Mouse (Mus musculus): Measurements from ENCODE around the gene Tstd2. TPM values are rescaled to one million over a fixed set of nuclear protein-coding genes. Genes with fewer than 3 reads are reported as not detected.

Tstd2 gene
- total and polyA plus RNA-seq, 3 experiments: 27.8 to 30.1 TPM; not detected in 1

DNA sequence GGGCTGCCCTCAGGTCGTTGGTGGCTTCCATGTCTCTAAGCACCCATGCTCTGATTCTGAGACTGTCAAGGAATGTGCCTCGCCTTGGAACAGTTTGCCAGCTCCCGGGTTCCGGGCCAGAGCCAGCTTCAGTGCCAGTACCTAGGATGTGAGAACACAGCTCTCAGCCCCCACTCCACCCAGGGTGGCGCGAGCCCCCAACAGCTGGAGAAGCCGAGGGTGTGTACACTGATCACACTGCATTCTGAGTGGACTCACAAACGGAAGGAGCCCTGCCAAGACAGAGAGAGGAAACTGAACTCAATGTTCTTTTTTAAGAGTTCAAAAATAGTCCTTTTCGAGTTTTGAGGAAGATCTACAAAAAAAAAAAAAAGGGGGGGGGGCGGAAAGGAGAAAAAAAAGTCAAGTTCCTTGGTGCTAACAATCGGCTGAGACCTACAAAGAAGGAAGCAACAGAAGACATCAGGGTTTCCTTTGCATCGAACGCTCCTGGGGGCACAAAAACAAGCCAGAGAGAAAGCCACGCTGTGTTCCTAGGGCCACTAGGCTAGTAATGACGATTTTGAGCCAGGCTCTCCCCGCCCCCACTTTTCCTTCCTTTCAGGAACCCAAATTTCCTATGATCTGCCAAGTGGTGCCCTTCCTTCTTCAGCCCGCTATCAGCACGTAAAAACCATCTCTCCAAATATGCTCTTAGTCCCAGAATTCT lies 51.6 kb downstream of the Tstd2 start:
- TF ChIP-seq TAL1 (IDR thresholded peaks at IDR 0.05; ENCODE audit: low read length): no peak
- no peak for TF ChIP-seq HCFC1 (IDR thresholded peaks at IDR 0.05; ENCODE audit: low read depth, low read length)
- TF ChIP-seq POLR2A (IDR thresholded peaks at IDR 0.05; ENCODE audit: control insufficient read depth in 1 of 2, insufficient read depth in 1 of 2, low read depth in 1 of 2, low read length in 2 of 2, poor library complexity in 1 of 2): no peak
- no peak for TF ChIP-seq TCF12 (IDR thresholded peaks at IDR 0.05; ENCODE audit: low read depth, low read length)
- no peak for TF ChIP-seq JUND (IDR thresholded peaks at IDR 0.05; ENCODE audit: low read depth, low read length)
- no peak for TF ChIP-seq MAZ (IDR thresholded peaks at IDR 0.05; ENCODE audit: low read depth, low read length)
- TF ChIP-seq CHD2 (IDR thresholded peaks at IDR 0.05; ENCODE audit: low read length): no peak
- no peak for TF ChIP-seq CHD1 (IDR thresholded peaks at IDR 0.05; ENCODE audit: low read depth, low read length)
- H3K27me3 ChIP-seq (ENCODE audit: control insufficient read depth in 1 of 2, insufficient read depth in 2 of 2, low read length in 2 of 2): no peaks in the 10 kb centered on the region
- no peaks in the 10 kb centered on the region for H3K9me3 ChIP-seq (replicated peaks; ENCODE audit: insufficient read depth, low read length)
- H3K4me3 ChIP-seq (ENCODE audit: control insufficient read depth in 1 of 2, insufficient read depth in 1 of 2, low read depth in 2 of 2, low read length in 2 of 2): no peak overlapping the region
- no peak overlapping the region for H3K27ac ChIP-seq (ENCODE audit: control insufficient read depth, low read depth, low read length)
- H3K9ac ChIP-seq (ENCODE audit: control insufficient read depth, low read depth, low read length, poor library complexity, severe bottlenecking): no peak overlapping the region
- H3K36me3 ChIP-seq (ENCODE audit: control insufficient read depth in 1 of 2, insufficient read depth in 2 of 2, low read length in 2 of 2): peaks cover 0 to 4% of the 10 kb centered on the region in 2 experiments; a peak in 2 of 4 replicates
- no peak for DNase-seq (ENCODE audit: low read depth, low spot score)
- no peaks in the 10 kb centered on the region for H3K79me2 ChIP-seq (ENCODE audit: control insufficient read depth, insufficient read depth, low read length, poor library complexity)
- H3K4me1 ChIP-seq (ENCODE audit: control insufficient read depth in 1 of 2, insufficient read depth in 2 of 2, low read length in 2 of 2): peaks cover 0 to 8% of the 10 kb centered on the region in 2 experiments; a peak in 1 of 4 replicates

DNA sequence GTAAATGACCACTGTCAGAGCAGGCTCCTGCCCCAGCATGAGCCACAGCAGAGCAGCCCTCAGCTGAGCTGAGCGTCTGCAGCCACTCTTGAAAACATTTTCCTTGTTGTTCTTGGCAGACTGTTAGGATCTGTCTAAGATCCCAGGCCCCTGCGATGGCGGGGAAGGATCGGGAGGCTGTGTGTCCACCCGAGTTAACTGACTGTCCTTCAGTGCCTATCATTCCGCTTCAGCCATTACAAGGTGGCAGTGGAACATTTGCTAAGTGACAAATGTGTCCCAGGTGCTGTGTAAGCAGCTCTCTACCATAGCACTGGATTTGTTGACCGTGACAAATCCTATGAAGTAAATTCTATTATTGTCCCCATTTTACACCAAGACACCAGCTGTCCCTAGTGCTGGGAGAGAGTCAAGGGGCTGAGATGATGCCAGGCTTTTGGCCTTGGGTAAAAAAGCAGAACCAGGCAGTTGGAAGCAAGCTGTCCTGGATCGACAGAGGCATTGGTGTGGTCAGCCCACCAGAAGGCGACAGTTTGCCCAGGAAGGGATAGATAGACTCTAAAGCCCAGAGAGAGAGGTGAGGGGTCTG lies 53.2 kb downstream of the Tstd2 start:
- H3K4me3 ChIP-seq (ENCODE audit: control insufficient read depth in 1 of 2, insufficient read depth in 1 of 2, low read depth in 2 of 2, low read length in 2 of 2): no peak overlapping the region
- no peak overlapping the region for H3K27ac ChIP-seq (ENCODE audit: control insufficient read depth, low read depth, low read length)
- peaks cover 0 to 4% of the 10 kb centered on the region in 2 experiments; a peak in 2 of 4 replicates for H3K36me3 ChIP-seq (ENCODE audit: control insufficient read depth in 1 of 2, insufficient read depth in 2 of 2, low read length in 2 of 2)
- H3K79me2 ChIP-seq (ENCODE audit: control insufficient read depth, insufficient read depth, low read length, poor library complexity): no peaks in the 10 kb centered on the region
- H3K4me1 ChIP-seq (ENCODE audit: control insufficient read depth in 1 of 2, insufficient read depth in 2 of 2, low read length in 2 of 2): peaks cover 0 to 8% of the 10 kb centered on the region in 2 experiments; a peak in 1 of 4 replicates
- no peaks in the 10 kb centered on the region for H3K27me3 ChIP-seq (ENCODE audit: control insufficient read depth in 1 of 2, insufficient read depth in 2 of 2, low read length in 2 of 2)
- TF ChIP-seq POLR2AphosphoS5 (IDR thresholded peaks at IDR 0.05; ENCODE audit: borderline replicate concordance, low read depth, low read length) (no peak), ZNF384 (IDR thresholded peaks at IDR 0.05; ENCODE audit: low read depth, low read length) (no peak), RAD21 (IDR thresholded peaks at IDR 0.05; ENCODE audit: low read depth, low read length) (no peak), GATA1 (IDR thresholded peaks at IDR 0.05; ENCODE audit: low read depth, low read length) (no peak), MXI1 (IDR thresholded peaks at IDR 0.05; ENCODE audit: low read depth, low read length) (no peak), ZC3H11A (IDR thresholded peaks at IDR 0.05; ENCODE audit: low read depth, low read length) (no peak)
- no peak overlapping the region for H3K9ac ChIP-seq (ENCODE audit: control insufficient read depth, low read depth, low read length, poor library complexity, severe bottlenecking)
- no peaks in the 10 kb centered on the region for H3K9me3 ChIP-seq (replicated peaks; ENCODE audit: insufficient read depth, low read length)
- no peak for DNase-seq (ENCODE audit: low read depth, low spot score)

Data from MEL (cell line).